Mouse (Mus musculus): ENCODE measurements at regions not wholly inside any gene's neighbourhood (a gene's known extent, or its start where the extent isn't known, plus 50 kb on each side); places are given as distances from the start of the nearest gene placed in this dataset.

- TF ChIP-seq MAZ (IDR thresholded peaks at IDR 0.05; ENCODE audit: low read depth, low read length) (no peak), TCF12 (IDR thresholded peaks at IDR 0.05; ENCODE audit: low read depth, low read length) (no peak), ELF1 (IDR thresholded peaks at IDR 0.05; ENCODE audit: low read depth, low read length) (no peak), MAFK (IDR thresholded peaks at IDR 0.05; ENCODE audit: insufficient replicate concordance, low read length) (no peak), CTCF (conservative IDR thresholded peaks at IDR 0.05 in 1 of 2, IDR thresholded peaks at IDR 0.05 in 1 of 2; ENCODE audit: low read depth in 2 of 2, low read length in 2 of 2) (no peak), POLR2AphosphoS2 (IDR thresholded peaks at IDR 0.05; ENCODE audit: low read depth, low read length) (no peak), ZKSCAN1 (IDR thresholded peaks at IDR 0.05; ENCODE audit: borderline replicate concordance, low read depth, low read length) (no peak), MXI1 (IDR thresholded peaks at IDR 0.05; ENCODE audit: low read depth, low read length) (no peak), EP300 (IDR thresholded peaks at IDR 0.05; ENCODE audit: low read length) (no peak), POLR2A (IDR thresholded peaks at IDR 0.05; ENCODE audit: low read depth, low read length) (no peak), TBP (conservative IDR thresholded peaks at IDR 0.05; ENCODE audit: low read depth, low read length) (no peak), GABPA (IDR thresholded peaks at IDR 0.05; ENCODE audit: insufficient replicate concordance, low read depth, low read length) (no peak), SIN3A (IDR thresholded peaks at IDR 0.05; ENCODE audit: low read length) (no peak), ZC3H11A (IDR thresholded peaks at IDR 0.05; ENCODE audit: low read depth, low read length) (no peak)
These were observed 223.1 kb upstream of the Shh start for GRCm38 (mm10) chr5:28690110-28690509.
